Mouse (Mus musculus) intestine, postnatal 0 days (tissue): ENCODE measurements at regions not wholly inside any gene's neighbourhood (a gene's known extent, or its start where the extent isn't known, plus 50 kb on each side); places are given as distances from the start of the nearest gene placed in this dataset.

ENCODE experiments used
- ATAC-seq: fragments of 200-750 bp; cut with Nextera tagmentation; 2 replicates; pipeline ENCODE4 v1.8.0; 2017; ENCODE audit warnings: mild to moderate bottlenecking, moderate TSS enrichment, moderate library complexity
- H3K27ac ChIP-seq: fragments of 300-500 bp; sonication (generic); 2 replicates; pipeline ENCODE4 v1.5.1; 2014; ENCODE audit warnings: mild to moderate bottlenecking, low read depth, low read length, moderate library complexity
- H3K27me3 ChIP-seq: fragments of 300-500 bp; sonication (generic); replicated peaks from 2 replicates; pipeline ENCODE4 v1.6.1; 2014; ENCODE audit warnings: low read length, mixed read lengths; ENCODE audit not compliant: control insufficient read depth, insufficient read depth
- H3K36me3 ChIP-seq: fragments of 300-500 bp; sonication (generic); 2 replicates; pipeline ENCODE4 v1.6.1; 2014; ENCODE audit warnings: mild to moderate bottlenecking, moderate library complexity; ENCODE audit not compliant: control insufficient read depth, insufficient read depth
- H3K4me1 ChIP-seq: fragments of 300-500 bp; sonication (generic); replicated peaks from 2 replicates; pipeline ENCODE4 v1.6.1; 2014; ENCODE audit warnings: antibody characterized with exemption, low read length, mixed read lengths; ENCODE audit not compliant: control insufficient read depth, insufficient read depth
- H3K4me2 ChIP-seq: fragments of 300-500 bp; sonication (generic); replicated peaks from 2 replicates; pipeline ENCODE4 v1.6.1; 2014; ENCODE audit warnings: low read depth, mild to moderate bottlenecking, moderate library complexity
- H3K4me3 ChIP-seq: fragments of 300-500 bp; sonication (generic); 2 replicates; pipeline ENCODE4 v1.5.1; 2014; ENCODE audit warnings: low read depth, low read length
- H3K9ac ChIP-seq: fragments of 300-500 bp; sonication (generic); 2 replicates; pipeline ENCODE4 v1.6.1; 2014; ENCODE audit warnings: mild to moderate bottlenecking, low read depth, low read length
- H3K9me3 ChIP-seq: fragments of 300-500 bp; sonication (generic); 2 replicates; pipeline ENCODE4 v1.6.1; 2016; ENCODE audit warnings: mixed run types; ENCODE audit not compliant: control insufficient read depth
- CTCF ChIP-seq: sonication (generic); IDR thresholded peaks from 2 replicates; pipeline ENCODE4 v1.5.1; 2016; ENCODE audit warnings: low read depth, mild to moderate bottlenecking, control low read depth, antibody characterized with exemption, moderate library complexity
- WGBS: fragments of 180-500 bp; shearing (Covaris S2); extraction: QIAGEN DNeasy Blood & Tissue Kit; methylation state at CpG from one replicate; pipeline ENCODE4 v1.1.7; 2014; 5-methylcytosine and 5-hydroxymethylcytosine counted together

DNA sequence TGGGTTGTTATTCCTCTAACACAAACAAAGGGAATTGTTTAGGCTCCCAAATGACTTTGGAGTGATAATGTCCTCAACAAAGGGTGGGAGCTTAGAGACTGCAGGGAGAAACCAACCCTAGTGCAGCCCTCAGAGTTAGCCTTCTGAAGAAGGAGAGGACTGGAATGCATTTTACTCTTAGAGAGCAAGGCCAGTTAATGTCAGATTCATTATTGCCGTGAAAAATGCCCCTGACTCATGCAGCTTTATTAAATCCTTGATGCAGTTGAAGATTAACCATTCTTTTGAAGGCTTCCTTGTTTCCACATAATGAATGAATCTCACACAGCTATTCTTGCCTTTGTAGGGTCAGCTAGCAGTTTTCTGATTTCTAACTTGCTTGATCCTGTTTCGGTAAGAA lies 855.3 kb downstream of the Kcna4 start:
- no peak for ATAC-seq
- Histone ChIP-seq H3K4me3 (no peak overlapping the region), H3K36me3 (no peaks in the 10 kb centered on the region), H3K4me2 (no peak overlapping the region), H3K27me3 (no peaks in the 10 kb centered on the region), H3K9ac (no peak overlapping the region), H3K4me1 (no peaks in the 10 kb centered on the region), H3K27ac (no peak overlapping the region), H3K9me3 (no peaks in the 10 kb centered on the region)
- 54% methylated on average over 2 of the region's 2 CpGs for WGBS
- TF ChIP-seq CTCF: no peak

DNA sequence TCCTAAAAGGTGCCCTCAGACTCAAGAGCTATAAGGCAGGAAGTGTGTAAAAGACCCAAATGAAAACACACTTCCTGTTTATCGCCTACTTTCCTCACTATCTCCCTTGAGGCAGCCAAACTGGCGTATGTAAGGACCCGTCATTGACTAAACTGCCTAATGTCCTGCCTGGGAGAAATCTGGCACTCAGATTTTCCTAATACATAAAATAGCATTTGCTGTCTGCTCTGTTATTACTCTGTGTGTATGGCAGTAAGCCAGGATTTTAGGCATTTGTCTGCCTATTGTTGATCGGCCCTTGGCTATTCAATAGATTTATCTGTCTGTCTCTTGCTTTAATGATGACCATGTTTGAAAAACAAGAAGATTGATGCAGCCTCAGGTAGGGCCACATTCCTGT lies 857.8 kb downstream of the Kcna4 start:
- Histone ChIP-seq H3K27ac (no peak overlapping the region), H3K4me1 (no peaks in the 10 kb centered on the region), H3K4me3 (no peak overlapping the region), H3K9ac (no peak overlapping the region), H3K4me2 (no peak overlapping the region), H3K36me3 (no peaks in the 10 kb centered on the region), H3K27me3 (no peaks in the 10 kb centered on the region), H3K9me3 (no peaks in the 10 kb centered on the region)
- 59% methylated on average over 4 of the region's 4 CpGs for WGBS
- ATAC-seq: no peak
- no peak for TF ChIP-seq CTCF

DNA sequence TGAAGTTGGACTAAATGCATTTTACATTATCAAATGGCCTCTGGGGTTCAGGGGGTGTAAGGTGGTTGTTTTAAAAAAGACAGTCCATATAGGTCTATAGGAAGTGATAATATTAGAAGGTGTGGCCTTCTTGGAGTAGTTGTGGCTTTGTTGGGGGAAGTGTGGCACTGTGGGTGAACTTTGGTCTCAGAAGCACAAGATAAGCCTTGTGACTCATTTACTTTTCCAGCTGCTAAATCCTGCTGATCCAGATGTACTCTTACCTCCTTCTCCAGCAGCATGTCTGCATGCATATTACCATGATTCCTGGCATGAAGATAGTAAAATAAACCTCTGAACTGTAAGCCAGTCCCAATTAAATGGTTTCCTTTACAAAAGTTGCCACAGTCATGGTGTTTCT lies 865.8 kb downstream of the Kcna4 start:
- Histone ChIP-seq H3K4me1 (no peaks in the 10 kb centered on the region), H3K27me3 (no peaks in the 10 kb centered on the region), H3K4me3 (no peak overlapping the region), H3K36me3 (no peaks in the 10 kb centered on the region), H3K9me3 (no peaks in the 10 kb centered on the region), H3K9ac (no peak overlapping the region), H3K27ac (no peak overlapping the region), H3K4me2 (no peak overlapping the region)
- peak; percentile 99 for ATAC-seq
- TF ChIP-seq CTCF: no peak

GRCm38 (mm10) chr2:108157731-108158130 lies 867.3 kb downstream of the Kcna4 start:
- TF ChIP-seq CTCF: no peak

DNA sequence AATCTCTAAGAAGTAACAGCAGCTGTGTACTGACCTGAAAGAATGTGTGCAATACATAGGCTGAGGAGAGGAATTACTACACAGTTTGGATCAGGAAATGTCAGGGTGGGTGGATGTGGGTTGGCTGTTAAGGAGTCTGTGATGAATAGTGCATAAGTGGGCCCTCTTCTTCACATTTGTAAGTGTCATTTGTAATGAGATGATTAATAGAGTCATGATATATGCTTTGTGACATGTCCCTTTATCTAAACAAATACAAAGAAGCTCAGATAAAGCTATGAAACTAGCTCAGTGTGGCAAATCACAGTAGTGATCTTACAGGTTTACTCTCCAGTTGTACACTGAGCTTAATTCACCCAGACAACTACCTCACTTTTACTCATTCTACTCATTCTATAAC lies 867.9 kb downstream of the Kcna4 start:
- Histone ChIP-seq H3K36me3 (no peaks in the 10 kb centered on the region), H3K4me3 (no peak overlapping the region), H3K27ac (no peak overlapping the region), H3K27me3 (no peaks in the 10 kb centered on the region), H3K4me2 (no peak overlapping the region), H3K9ac (no peak overlapping the region), H3K9me3 (no peaks in the 10 kb centered on the region), H3K4me1 (no peaks in the 10 kb centered on the region)
- no peak for TF ChIP-seq CTCF
- no peak for ATAC-seq

More at GRCm38 (mm10) chr2:108157731-108158130, 867.3 kb downstream of the Kcna4 start:
- Histone ChIP-seq H3K4me2 (no peak overlapping the region), H3K4me1 (no peaks in the 10 kb centered on the region), H3K9ac (no peak overlapping the region), H3K27ac (no peak overlapping the region), H3K36me3 (no peaks in the 10 kb centered on the region), H3K9me3 (no peaks in the 10 kb centered on the region), H3K27me3 (no peaks in the 10 kb centered on the region), H3K4me3 (no peak overlapping the region)
- ATAC-seq: no peak
- 88% methylated on average over 2 of the region's 2 CpGs for WGBS

GRCm38 (mm10) chr2:108160865-108161264 lies 870.4 kb downstream of the Kcna4 start:
- no peak overlapping the region for H3K9ac ChIP-seq

DNA sequence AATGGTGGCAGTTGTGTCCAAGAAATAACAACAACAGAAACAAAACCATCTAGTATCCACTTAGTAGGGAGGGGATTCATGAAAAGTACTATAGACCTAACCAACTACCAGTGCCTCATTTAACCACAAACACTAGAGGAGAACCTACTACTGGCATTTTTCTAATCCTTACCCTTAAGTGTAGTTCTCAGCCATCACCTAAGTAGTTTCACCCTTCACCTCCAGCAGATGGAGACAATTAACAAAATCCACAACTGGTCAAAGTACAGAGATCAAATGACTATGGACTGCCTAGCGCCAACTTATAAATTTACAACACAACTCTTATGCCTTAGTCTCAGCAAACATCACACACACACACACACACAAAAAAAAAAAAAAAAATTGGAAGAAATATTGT lies 874.6 kb downstream of the Kcna4 start:
- H3K4me2 ChIP-seq: no peak overlapping the region
- no peak overlapping the region for H3K4me3 ChIP-seq
- H3K9me3 ChIP-seq: no peaks in the 10 kb centered on the region
- WGBS: 73% methylated on average over 1 of the region's 1 CpGs
- TF ChIP-seq CTCF: 0 out of 2 replicates have a peak, but pooled peaks have one; percentile 17
- ATAC-seq: no peak
- H3K9ac ChIP-seq: no peak overlapping the region
- no peak overlapping the region for H3K27ac ChIP-seq
- no peaks in the 10 kb centered on the region for H3K27me3 ChIP-seq
- no peaks in the 10 kb centered on the region for H3K4me1 ChIP-seq
- no peaks in the 10 kb centered on the region for H3K36me3 ChIP-seq

More at GRCm38 (mm10) chr2:108160865-108161264, 870.4 kb downstream of the Kcna4 start:
- no peaks in the 10 kb centered on the region for H3K9me3 ChIP-seq
- 68% methylated on average over 3 of the region's 3 CpGs for WGBS
- no peaks in the 10 kb centered on the region for H3K36me3 ChIP-seq
- no peak overlapping the region for H3K4me2 ChIP-seq
- H3K27me3 ChIP-seq: no peaks in the 10 kb centered on the region
- ATAC-seq: no peak
- no peak overlapping the region for H3K27ac ChIP-seq
- no peak for TF ChIP-seq CTCF
- H3K4me1 ChIP-seq: no peaks in the 10 kb centered on the region
- no peak overlapping the region for H3K4me3 ChIP-seq
